Mouse (Mus musculus) brain, embryonic 14.5 days (tissue): ENCODE results near the gene Pilrb2.

Source experiments
- CTCF ChIP-seq: fragments of 200-500 bp; IDR thresholded peaks from 2 replicates; pipeline ENCODE4 v1.5.1; 2012; ENCODE audit warnings: inconsistent platforms, mild to moderate bottlenecking, moderate library complexity, borderline replicate concordance; ENCODE audit not compliant: insufficient read depth, insufficient read length; ENCODE audit errors: extremely low read depth
- POLR2A ChIP-seq: fragments of 200-500 bp; IDR thresholded peaks from 2 replicates; pipeline ENCODE4 v1.6.1; 2012; ENCODE audit warnings: mild to moderate bottlenecking, inconsistent platforms, borderline replicate concordance; ENCODE audit not compliant: poor library complexity, insufficient read depth, insufficient read length, severe bottlenecking; ENCODE audit errors: extremely low read depth

DNA sequence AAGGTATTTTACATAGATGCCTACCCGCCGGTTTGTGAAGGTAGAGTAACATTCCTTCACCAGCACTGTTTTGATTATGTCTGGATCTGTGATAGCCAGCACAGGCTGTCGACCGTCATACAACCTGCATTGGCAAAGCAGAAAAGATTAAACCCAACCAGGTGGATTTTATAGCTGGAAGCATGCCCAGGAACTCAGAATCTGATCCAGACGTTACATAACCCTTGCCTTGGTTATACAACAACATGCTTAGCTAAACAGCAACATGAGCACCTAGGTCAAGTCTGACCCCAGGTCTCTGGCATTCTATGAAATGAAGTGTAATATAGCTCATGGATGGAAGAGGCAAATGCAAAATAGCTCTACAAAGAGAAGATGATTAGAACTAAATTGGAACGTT is 43.9 kb upstream of the Pilrb2 start:
- no peak for TF ChIP-seq POLR2A
- TF ChIP-seq CTCF = no peak
